Mouse (Mus musculus): Measurements from ENCODE around the gene Pik3r1. TPM values are rescaled to one million over a fixed set of nuclear protein-coding genes. Genes with fewer than 3 reads are reported as not detected.
A peak's percentile ranks its signal among the peaks of the same experiment; 100 is the strongest.

Pik3r1 gene
- polyA plus RNA-seq, 1 experiment from 2014 or later = 95.5 TPM

DNA sequence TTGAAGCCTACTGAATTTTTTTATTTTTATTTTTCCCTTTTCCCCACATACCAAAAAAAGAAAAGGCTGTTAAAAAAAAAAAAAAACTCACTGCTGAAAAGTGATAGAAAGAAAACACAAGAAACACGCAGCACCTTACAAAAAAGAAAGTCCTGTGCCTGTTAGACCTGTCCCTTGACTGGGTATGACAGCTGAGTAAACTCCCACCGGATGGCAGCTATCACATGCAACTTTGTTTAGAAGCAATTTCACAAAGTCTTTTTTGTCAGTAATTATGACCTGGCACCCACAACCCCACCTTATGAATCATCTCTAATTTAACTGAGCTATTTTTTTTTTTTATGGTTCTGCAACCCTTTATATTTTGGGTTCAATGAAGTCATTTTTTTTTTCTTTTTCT, 12.8 kb downstream of the Pik3r1 start:
- Histone ChIP-seq H3K27me3 (ENCODE audit: control insufficient read depth, insufficient read depth, low read length) (no peaks in the 10 kb centered on the region), H3K9me3 (ENCODE audit: control insufficient read depth, low read depth, low read length) (no peaks in the 10 kb centered on the region), H3K9ac (replicated peaks; ENCODE audit: low read depth, low read length) (no peak overlapping the region), H3K4me1 (ENCODE audit: control insufficient read depth, insufficient read depth, low read length) (peaks cover 61% of the 10 kb centered on the region), H3K4me3 (ENCODE audit: low read depth, low read length) (no peak overlapping the region), H3K4me2 (replicated peaks; ENCODE audit: low read depth, low read length) (no peak overlapping the region), H3K27ac (ENCODE audit: low read length) (no peak overlapping the region), H3K36me3 (ENCODE audit: control insufficient read depth, insufficient read depth, low read length) (peaks cover 20% of the 10 kb centered on the region)
- ATAC-seq (ENCODE audit: insufficient number of reproducible peaks, insufficient read depth, low FRiP score, low read depth) = no peak
- WGBS = 58% methylated on average over 2 of the region's 2 CpGs

DNA sequence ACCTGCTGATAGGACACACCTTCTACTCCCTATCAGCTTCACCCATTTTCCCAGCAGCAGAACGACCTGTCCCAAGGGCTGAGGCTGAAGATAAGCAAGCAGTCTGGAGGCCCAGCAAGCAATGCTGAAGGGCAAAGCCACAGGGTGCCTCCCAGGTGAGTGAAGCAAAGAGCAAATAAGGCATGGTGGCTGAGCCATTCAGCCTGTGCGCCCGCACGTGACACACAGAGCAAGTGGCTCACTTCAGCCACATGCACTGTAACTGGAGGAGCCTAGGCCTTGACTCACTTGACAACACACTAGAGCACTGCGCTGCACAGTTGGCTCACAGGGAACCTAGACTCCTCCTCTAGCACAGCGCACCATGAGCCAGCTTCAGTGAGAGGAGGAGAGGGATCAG, 14.4 kb downstream of the Pik3r1 start:
- 62% methylated on average over 6 of the region's 6 CpGs for WGBS
- H3K4me3 ChIP-seq (ENCODE audit: low read depth, low read length) = no peak overlapping the region
- peaks cover 20% of the 10 kb centered on the region for H3K36me3 ChIP-seq (ENCODE audit: control insufficient read depth, insufficient read depth, low read length)
- no peak overlapping the region for H3K4me2 ChIP-seq (replicated peaks; ENCODE audit: low read depth, low read length)
- H3K9me3 ChIP-seq (ENCODE audit: control insufficient read depth, low read depth, low read length) = no peaks in the 10 kb centered on the region
- ATAC-seq (ENCODE audit: insufficient number of reproducible peaks, insufficient read depth, low FRiP score, low read depth) = peak; percentile 96
- no peaks in the 10 kb centered on the region for H3K27me3 ChIP-seq (ENCODE audit: control insufficient read depth, insufficient read depth, low read length)
- H3K4me1 ChIP-seq (ENCODE audit: control insufficient read depth, insufficient read depth, low read length) = peaks cover 45% of the 10 kb centered on the region
- H3K9ac ChIP-seq (replicated peaks; ENCODE audit: low read depth, low read length) = no peak overlapping the region
- H3K27ac ChIP-seq (ENCODE audit: low read length) = no peak overlapping the region; the same call in 1 of the 2 replicates

DNA sequence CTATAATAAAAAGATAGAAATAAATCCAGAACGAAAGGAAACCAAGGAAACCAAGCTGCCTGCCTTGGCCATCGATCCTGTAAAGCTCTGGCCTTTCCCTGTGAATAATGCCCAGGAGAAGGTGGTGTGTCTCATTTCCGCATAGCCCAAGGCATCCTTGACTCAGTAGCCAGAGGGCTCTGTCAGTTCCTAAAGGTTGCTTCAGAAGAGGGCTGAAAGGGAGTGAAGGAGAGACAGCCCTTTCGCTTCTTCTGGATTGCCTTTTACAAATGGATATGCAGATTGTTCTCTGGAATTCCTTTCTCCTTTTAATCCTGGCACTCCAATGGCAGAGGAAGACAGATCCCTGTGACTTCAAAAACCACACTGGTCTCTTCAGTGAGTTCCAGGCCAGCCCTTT, 16.2 kb downstream of the Pik3r1 start:
- no peak overlapping the region for H3K4me2 ChIP-seq (replicated peaks; ENCODE audit: low read depth, low read length)
- 80% methylated on average over 4 of the region's 4 CpGs for WGBS
- peaks cover 31% of the 10 kb centered on the region for H3K4me1 ChIP-seq (ENCODE audit: control insufficient read depth, insufficient read depth, low read length)
- no peaks in the 10 kb centered on the region for H3K9me3 ChIP-seq (ENCODE audit: control insufficient read depth, low read depth, low read length)
- H3K36me3 ChIP-seq (ENCODE audit: control insufficient read depth, insufficient read depth, low read length) = peaks cover 10% of the 10 kb centered on the region
- H3K27ac ChIP-seq (ENCODE audit: low read length) = no peak overlapping the region
- no peak for ATAC-seq (ENCODE audit: insufficient number of reproducible peaks, insufficient read depth, low FRiP score, low read depth)
- H3K27me3 ChIP-seq (ENCODE audit: control insufficient read depth, insufficient read depth, low read length) = no peaks in the 10 kb centered on the region
- no peak overlapping the region for H3K4me3 ChIP-seq (ENCODE audit: low read depth, low read length)
- no peak overlapping the region for H3K9ac ChIP-seq (replicated peaks; ENCODE audit: low read depth, low read length)

DNA sequence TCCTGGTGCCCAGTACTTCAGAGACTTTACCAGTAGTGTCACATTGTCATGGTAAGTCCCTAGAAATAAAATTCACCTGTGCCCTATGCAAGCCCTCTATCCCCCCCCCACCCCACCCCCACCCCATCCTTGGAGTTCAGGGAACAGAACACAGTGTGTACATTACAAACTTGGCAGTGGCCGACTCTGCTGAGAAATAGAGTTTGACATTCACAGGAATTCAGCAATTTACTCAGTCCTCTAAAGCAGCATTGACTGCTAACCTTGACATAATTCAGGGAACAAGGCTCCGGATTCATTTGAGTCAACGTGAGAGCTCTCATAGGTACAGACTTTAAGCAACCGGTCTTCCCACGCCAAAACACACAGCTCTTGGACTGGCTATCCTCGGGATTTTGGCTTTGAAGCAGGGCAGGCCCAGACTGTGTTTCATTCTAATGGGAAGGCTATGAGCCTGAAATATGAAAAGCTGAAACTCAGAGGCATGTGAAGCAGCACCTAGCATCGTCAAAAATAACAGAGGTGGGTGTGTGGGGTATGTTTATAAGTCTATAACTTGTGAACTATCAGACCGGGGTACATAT, 21.9 kb downstream of the Pik3r1 start:
- Histone ChIP-seq H3K36me3 (ENCODE audit: control insufficient read depth, insufficient read depth, low read length) (no peaks in the 10 kb centered on the region), H3K4me1 (ENCODE audit: control insufficient read depth, insufficient read depth, low read length) (peaks cover 39% of the 10 kb centered on the region), H3K27ac (ENCODE audit: low read length) (no peak overlapping the region), H3K27me3 (ENCODE audit: control insufficient read depth, insufficient read depth, low read length) (no peaks in the 10 kb centered on the region), H3K4me2 (replicated peaks; ENCODE audit: low read depth, low read length) (no peak overlapping the region), H3K9me3 (ENCODE audit: control insufficient read depth, low read depth, low read length) (no peaks in the 10 kb centered on the region), H3K9ac (replicated peaks; ENCODE audit: low read depth, low read length) (no peak overlapping the region), H3K4me3 (ENCODE audit: low read depth, low read length) (no peak overlapping the region)
- 0 out of 2 replicates have a peak, but pooled peaks have one; percentile 16 for ATAC-seq (ENCODE audit: insufficient number of reproducible peaks, insufficient read depth, low FRiP score, low read depth)
- WGBS = 56% methylated on average over 8 of the region's 8 CpGs

DNA sequence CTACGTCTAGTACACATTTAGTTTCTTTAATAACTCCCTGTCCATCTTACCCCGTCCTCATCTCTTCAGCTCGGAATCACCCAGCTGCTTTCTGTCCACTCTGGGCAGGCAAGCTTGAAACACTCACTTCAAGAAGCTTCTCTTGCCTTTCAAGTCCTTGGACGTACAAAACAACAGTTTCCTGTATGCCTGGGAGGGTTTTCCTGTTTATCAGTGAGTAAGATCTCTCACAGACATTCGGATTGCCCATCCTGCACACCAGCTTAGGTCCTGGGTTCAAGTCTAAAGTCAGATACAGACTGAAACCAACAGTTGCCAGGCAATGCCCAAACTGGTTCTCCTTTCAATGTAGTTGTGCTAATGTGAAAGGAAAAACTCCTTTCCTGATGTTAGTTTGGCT, 23.1 kb downstream of the Pik3r1 start:
- WGBS = 44% methylated on average over 5 of the region's 5 CpGs
- no peak for ATAC-seq (ENCODE audit: insufficient number of reproducible peaks, insufficient read depth, low FRiP score, low read depth)

DNA sequence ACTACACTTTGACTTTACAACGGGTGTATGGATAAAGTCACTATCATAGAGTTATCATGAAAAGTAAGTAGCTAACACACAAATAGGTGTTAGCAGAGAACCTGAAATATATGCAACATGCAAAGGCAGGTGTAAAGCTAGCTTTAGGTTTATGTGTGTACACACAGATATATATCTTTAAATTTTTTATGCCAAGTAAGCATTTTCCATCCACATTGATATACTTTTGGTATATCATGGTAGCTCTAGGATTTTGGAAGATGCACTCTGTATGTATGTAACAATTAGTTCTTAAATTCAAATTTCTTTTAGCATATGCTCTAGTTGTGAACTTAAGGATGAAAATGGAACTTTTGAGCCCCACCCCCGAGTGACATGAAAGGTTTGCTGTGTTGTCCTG, 24.0 kb downstream of the Pik3r1 start:
- 67% methylated on average over 2 of the region's 2 CpGs for WGBS
- Histone ChIP-seq H3K4me3 (ENCODE audit: low read depth, low read length) (no peak overlapping the region), H3K4me2 (replicated peaks; ENCODE audit: low read depth, low read length) (no peak overlapping the region), H3K9me3 (ENCODE audit: control insufficient read depth, low read depth, low read length) (no peaks in the 10 kb centered on the region), H3K36me3 (ENCODE audit: control insufficient read depth, insufficient read depth, low read length) (no peaks in the 10 kb centered on the region), H3K27me3 (ENCODE audit: control insufficient read depth, insufficient read depth, low read length) (no peaks in the 10 kb centered on the region), H3K4me1 (ENCODE audit: control insufficient read depth, insufficient read depth, low read length) (peaks cover 53% of the 10 kb centered on the region), H3K27ac (ENCODE audit: low read length) (no peak overlapping the region), H3K9ac (replicated peaks; ENCODE audit: low read depth, low read length) (no peak overlapping the region)
- no peak for ATAC-seq (ENCODE audit: insufficient number of reproducible peaks, insufficient read depth, low FRiP score, low read depth)

More for the DNA sequence above, 23.1 kb downstream of the Pik3r1 start:
- H3K9ac ChIP-seq (replicated peaks; ENCODE audit: low read depth, low read length) = no peak overlapping the region
- no peak overlapping the region for H3K4me3 ChIP-seq (ENCODE audit: low read depth, low read length)
- H3K27me3 ChIP-seq (ENCODE audit: control insufficient read depth, insufficient read depth, low read length) = no peaks in the 10 kb centered on the region
- no peaks in the 10 kb centered on the region for H3K9me3 ChIP-seq (ENCODE audit: control insufficient read depth, low read depth, low read length)
- no peaks in the 10 kb centered on the region for H3K36me3 ChIP-seq (ENCODE audit: control insufficient read depth, insufficient read depth, low read length)
- H3K27ac ChIP-seq (ENCODE audit: low read length) = peak overlapping the region; percentile 27; the same call in 1 of the 2 replicates
- H3K4me2 ChIP-seq (replicated peaks; ENCODE audit: low read depth, low read length) = no peak overlapping the region
- peaks cover 48% of the 10 kb centered on the region for H3K4me1 ChIP-seq (ENCODE audit: control insufficient read depth, insufficient read depth, low read length)

DNA sequence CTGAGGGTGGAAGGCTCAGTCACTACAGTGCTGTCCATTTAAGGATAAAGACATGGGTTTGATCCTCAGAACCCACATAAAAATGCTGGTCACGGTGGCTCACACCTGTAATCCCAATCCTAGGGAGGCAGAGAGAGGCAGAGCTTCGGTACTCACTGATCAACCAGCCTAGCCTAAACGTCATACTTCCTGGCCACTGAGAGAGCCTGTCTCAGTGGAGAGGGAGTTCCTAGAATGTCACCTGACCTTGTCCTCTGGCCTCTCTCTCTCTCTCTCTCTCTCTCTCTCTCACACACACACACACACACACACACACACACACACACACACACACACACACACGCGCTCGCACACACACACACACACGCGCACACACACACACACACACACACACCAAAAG, 24.8 kb downstream of the Pik3r1 start:
- H3K27me3 ChIP-seq (ENCODE audit: control insufficient read depth, insufficient read depth, low read length) = no peaks in the 10 kb centered on the region
- H3K9ac ChIP-seq (replicated peaks; ENCODE audit: low read depth, low read length) = no peak overlapping the region
- peaks cover 58% of the 10 kb centered on the region for H3K4me1 ChIP-seq (ENCODE audit: control insufficient read depth, insufficient read depth, low read length)
- WGBS = 60% methylated on average over 8 of the region's 8 CpGs
- no peak overlapping the region for H3K4me3 ChIP-seq (ENCODE audit: low read depth, low read length)
- H3K4me2 ChIP-seq (replicated peaks; ENCODE audit: low read depth, low read length) = no peak overlapping the region
- H3K9me3 ChIP-seq (ENCODE audit: control insufficient read depth, low read depth, low read length) = no peaks in the 10 kb centered on the region
- no peak for ATAC-seq (ENCODE audit: insufficient number of reproducible peaks, insufficient read depth, low FRiP score, low read depth)
- H3K27ac ChIP-seq (ENCODE audit: low read length) = peak overlapping the region; percentile 76; the same call in 1 of the 2 replicates
- no peaks in the 10 kb centered on the region for H3K36me3 ChIP-seq (ENCODE audit: control insufficient read depth, insufficient read depth, low read length)

DNA sequence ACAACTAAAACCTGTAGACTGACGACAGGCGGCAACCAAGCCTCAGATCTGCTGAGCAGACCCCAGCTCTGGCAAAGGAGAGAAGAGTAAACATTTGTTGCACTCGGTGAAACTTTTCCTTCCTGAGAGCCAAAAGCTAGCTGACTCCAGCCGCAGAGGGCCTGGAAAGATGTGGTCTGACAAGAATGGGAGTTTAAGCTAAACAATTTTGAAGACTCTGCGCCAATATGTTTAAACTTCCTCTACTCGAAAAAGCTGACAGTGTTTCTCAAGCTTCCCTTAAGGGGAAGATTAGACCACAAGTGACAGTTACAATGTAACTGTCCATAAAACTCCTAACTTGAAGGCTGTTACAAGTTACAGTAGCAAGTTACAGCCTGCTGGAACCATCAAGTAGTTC, 25.4 kb downstream of the Pik3r1 start:
- Histone ChIP-seq H3K27me3 (ENCODE audit: control insufficient read depth, insufficient read depth, low read length) (no peaks in the 10 kb centered on the region), H3K9ac (replicated peaks; ENCODE audit: low read depth, low read length) (no peak overlapping the region), H3K9me3 (ENCODE audit: control insufficient read depth, low read depth, low read length) (no peaks in the 10 kb centered on the region), H3K27ac (ENCODE audit: low read length) (peak overlapping the region; percentile 84; the same call in 1 of the 2 replicates), H3K4me1 (ENCODE audit: control insufficient read depth, insufficient read depth, low read length) (peaks cover 60% of the 10 kb centered on the region), H3K4me3 (ENCODE audit: low read depth, low read length) (no peak overlapping the region), H3K4me2 (replicated peaks; ENCODE audit: low read depth, low read length) (no peak overlapping the region; the same call in 1 of the 2 replicates), H3K36me3 (ENCODE audit: control insufficient read depth, insufficient read depth, low read length) (no peaks in the 10 kb centered on the region)
- no peak for ATAC-seq (ENCODE audit: insufficient number of reproducible peaks, insufficient read depth, low FRiP score, low read depth)
- WGBS = 10% methylated on average over 6 of the region's 6 CpGs
